Mouse (Mus musculus) embryonic fibroblast, embryonic 13.5 days (primary cell): ENCODE results near the gene Aldh3b2.

Experiments used
- CTCF ChIP-seq: IDR thresholded peaks from 2 replicates; pipeline ENCODE4 v1.5.1; 2011; ENCODE audit warnings: mild to moderate bottlenecking, control low read depth, low read length, moderate library complexity, borderline replicate concordance; ENCODE audit not compliant: insufficient read depth
- POLR2A ChIP-seq: IDR thresholded peaks from 2 replicates; pipeline ENCODE4 v1.6.1; 2011; ENCODE audit warnings: low read depth, mild to moderate bottlenecking, control low read depth, low read length, moderate library complexity

DNA sequence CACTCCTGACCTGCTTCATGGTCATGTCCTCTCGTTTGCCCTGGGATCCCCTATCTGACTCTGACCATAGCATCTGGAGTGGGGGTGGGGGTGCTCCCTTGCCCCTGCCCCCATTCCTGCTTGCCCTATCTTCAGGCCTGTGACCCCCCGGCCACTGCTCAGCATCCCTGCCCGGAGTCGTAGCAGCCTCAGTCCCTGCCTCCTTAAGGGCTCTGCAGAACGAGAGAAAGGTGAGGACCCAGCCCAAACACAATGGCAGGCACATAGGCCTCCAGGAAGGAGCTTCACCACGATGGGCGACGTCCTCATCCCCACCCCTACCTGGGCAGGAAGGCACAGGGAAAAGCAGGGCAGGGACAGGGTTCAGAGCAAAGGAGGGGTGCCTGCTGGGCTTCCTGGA is 26.2 kb downstream of the Aldh3b2 start:
- TF ChIP-seq POLR2A (no peak), CTCF (no peak)
